Mouse (Mus musculus) kidney, postnatal 25 days (tissue): ENCODE measurements around the gene Ttc8.

Source experiments
- DNase-seq, 2 experiments: peaks; one replicate each; pipeline ENCODE4 v3.0.0; 2021; ENCODE audit warnings: mixed read lengths in 2 of 2

The Ttc8 gene

DNA sequence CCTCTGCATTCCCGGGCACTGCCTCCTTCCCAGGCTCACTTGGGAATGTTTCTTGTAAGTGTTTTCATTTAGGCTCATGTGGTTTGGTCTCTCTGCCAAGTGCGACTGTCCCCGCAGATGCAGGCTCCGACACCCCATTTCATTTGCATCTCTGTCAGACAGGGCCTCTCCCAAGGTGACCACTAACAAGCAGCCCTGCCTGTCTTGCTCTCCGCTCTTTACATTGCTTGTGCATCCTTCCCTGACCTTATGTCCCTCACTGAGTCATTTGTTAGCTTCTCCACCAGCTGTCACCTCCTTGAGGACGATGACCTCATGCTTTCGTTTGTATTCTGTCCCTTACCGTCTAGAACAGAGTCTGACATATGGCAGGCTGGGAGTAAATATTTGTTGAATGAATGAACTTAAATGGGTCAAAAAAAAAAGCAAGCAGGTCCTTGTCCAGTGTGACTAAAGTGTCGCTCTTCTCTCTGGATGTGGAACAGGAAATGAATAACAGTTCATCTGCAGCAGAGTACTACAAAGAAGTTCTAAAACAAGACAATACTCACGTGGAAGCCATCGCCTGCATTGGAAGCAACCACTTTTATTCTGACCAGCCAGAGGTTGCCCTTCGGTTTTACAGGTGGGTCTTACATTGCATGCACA lies 53.9 kb downstream of the Ttc8 start:
- no peak for DNase-seq

DNA sequence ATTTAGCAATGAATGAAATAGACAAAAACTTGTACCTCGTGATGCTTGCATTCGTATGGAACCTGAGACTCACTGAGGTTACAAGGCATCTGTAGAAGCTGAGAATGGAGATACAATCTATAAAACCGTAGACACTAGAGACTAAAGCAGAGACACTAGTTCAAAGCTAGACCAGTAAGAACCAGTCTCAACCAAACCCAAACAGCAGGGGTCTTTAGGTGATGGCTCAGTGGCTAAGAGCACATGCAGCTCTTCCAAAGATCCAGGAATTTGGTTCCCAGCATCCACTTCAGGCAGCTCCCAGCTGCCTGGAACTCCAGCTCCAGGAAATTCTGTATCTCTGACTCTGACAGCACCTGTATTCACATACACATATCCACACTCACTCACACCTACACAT lies 60.7 kb downstream of the Ttc8 start:
- DNase-seq = no peak

DNA sequence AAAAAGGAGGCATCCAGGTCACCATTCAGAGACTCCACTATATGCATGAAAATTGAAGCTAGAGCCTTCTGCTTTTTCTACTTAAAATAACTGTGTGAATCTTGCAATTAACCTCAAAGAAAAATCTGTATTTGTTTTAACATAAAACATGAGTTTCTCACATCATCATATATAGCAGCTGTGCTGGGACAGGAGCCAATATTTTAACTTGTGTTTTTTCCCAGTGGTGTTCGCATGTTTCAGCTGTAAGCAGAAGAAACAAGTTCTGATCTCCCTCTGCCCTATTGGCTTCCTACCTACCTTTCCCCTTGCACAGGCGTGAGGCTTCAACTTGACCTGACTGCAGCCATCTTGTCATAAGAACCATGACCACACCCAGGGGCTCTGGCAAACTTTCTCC lies 64.4 kb downstream of the Ttc8 start:
- no peak for DNase-seq

DNA sequence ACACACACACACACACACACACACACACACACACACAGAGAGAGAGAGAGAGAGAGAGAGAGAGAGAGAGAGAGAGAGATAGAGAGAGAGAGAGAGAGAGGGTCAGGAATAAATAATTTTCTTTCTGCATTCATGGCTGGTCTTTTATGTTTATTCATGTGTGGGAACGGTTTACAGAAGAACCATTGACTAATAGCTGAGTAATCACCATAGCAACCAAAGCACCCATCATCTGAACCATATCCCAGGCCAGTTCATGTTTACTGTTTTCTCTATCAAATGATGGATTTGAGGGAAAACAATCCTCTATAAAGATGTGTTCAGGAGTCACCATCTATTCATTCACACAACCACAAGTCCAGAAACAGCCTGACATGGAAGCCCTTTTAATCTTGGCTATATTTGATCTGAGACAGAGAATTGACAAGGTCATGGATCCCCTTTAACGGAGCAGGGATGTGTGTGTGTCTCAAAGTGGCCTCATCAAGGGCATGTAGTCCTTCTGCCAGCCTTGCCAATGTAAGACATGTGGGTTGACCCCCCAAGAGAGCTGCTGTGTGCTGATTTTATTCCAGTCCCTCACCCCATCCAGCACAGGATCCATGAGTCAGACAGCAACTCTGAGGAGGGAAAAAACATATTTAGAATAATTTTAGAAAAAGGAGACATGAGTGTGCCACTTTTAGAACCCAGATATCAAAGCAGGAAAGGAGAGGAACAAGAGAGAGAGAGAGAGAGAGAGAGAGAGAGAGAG lies 70.9 kb downstream of the Ttc8 start:
- no peak for DNase-seq

DNA sequence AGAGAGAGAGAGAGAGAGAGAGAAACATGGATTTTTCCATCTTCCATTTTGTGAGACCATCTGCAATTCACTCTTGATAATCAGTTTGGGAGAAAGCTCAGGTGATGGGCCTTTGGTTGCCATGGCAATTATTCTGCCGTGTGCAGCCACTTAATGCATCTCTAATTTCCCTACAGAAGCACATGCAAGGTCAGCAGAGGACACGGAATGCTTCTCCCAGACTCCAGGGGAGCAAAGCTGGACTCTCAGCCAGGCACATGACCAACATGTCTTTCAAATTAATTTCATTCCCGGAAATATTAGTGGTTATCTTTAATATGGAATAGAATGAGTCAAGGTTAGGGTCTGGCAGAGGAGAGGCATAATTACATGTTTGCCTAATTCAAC lies 71.4 kb downstream of the Ttc8 start:
- no peak for DNase-seq

DNA sequence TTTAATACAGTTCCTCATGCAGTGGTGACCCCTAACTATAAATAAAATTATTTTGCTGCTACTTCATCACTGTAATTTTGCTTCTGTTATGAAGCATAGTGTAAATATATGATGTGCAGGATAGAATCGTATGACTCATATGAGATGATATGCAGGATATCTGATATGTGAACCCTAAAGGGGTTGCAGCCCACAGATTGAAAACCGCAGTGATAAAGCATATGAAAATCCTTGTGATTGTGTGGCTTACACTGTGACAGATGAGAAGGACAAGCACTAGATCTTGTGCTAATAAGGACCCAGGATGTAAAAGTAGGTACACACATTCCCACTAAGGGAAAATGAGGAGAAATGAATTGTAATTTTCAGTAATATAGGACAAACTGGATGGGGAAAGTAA lies 73.4 kb downstream of the Ttc8 start:
- no peak for DNase-seq

DNA sequence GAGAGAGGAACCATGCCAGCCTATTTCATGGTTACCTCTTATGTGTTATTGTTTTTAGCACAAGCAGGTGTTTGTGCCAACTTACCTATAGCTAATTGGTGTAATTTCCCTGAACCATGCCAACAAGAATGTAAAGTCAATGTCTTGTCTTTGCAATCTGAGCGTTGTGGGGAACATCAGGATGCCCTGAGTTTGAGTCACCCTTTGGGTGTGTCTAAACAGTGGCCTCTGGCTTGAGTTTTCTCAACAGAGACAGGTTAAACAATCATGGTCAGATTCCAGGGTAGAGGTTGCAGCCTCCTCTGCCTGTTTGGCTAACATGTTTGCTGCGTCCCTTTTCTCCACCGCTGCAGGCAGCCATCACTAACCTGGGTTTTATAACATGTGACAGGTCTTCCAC lies 74.0 kb downstream of the Ttc8 start:
- no peak for DNase-seq

DNA sequence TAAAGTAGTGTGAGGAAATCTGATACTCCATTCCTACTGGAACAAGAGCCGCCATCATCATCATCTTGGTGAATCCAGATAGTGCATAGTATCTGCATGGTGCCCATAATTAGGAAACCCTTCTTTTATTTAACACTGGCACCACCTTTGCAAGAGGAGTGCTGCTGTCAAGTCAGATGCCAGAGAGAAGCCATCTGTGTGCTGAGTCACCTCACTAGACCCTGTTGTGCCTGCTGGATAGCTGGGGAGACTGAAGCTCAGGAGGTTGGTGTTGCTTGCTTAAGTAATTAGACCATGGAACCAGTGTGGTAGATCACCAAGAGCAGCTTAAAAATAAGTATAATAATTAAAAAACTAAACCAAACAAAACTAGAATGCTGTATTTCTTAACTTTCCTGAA lies 75.5 kb downstream of the Ttc8 start:
- DNase-seq = no peak

DNA sequence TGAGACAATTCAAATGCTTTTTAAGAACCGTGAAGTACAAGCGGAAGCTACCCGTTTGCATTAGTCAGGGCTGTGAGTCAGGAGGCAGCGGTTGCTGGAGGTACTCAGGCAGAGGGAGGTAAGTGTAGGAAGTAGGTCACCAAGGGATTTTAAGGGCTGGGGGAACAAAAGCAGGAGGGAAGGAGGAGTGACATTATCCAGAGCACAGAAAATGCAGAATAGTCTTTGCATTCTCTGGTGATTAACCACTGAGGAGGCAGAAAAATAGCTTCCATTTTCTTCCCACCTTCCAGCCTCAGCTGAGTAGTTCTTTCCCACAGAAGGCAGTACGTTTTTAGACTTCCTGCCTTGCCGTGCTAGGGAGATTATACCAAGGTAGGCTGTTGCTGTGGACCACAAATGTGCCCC lies 76.2 kb downstream of the Ttc8 start:
- DNase-seq = no peak

DNA sequence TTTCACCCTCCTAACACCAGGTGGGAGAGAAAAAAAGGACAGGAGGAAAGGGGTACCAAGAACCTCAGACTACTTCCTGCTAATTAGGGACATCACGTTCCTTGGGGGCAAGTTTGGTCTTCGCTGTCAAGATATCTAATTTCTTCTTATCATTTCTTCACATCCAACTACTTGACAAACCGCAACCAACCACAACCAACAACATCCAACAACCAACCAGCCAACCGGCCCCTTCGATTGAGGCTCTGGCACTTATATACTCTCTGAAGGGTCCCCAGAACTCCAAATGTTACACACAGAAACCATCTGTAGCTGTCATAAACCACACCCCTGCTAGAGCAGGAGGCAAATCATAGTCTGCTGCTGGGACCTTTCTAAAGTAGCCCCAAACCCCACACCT lies 76.7 kb downstream of the Ttc8 start:
- no peak for DNase-seq

DNA sequence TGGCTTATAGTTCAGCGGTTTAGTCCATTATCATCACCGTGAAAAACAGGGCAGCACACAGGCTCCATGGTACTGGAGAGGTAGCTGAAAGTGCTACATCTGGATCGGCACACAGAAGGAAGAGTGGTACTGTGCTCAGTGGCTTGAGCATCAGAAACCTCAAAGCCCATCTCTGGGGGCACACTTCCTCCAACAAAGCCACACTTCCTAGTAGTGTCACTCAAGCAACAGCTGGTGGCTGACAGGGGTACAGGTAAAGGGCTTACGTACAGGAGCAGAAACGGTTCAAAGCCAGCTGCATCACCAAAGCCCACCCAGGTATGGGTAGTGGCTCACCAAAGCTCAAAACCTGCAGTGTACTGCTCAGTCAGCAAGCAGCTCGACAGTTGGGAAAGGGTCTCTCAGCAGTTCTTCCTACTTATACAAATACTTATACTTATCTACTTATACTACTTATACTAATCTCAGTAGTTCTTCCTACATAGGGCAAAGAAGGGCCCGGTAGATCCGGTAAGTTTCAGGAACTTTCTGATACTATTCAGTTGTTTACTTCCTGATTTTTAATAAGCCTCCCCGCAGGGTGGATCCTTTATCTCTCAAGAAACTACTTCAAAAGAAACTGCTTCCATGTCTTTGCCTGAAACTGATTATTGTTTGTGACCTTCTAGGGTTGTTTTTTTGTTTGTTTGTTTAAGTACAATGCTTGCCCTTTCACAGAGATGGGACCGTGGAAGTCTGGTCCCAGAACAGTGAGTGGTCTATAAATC lies 78.5 kb downstream of the Ttc8 start:
- no peak for DNase-seq

DNA sequence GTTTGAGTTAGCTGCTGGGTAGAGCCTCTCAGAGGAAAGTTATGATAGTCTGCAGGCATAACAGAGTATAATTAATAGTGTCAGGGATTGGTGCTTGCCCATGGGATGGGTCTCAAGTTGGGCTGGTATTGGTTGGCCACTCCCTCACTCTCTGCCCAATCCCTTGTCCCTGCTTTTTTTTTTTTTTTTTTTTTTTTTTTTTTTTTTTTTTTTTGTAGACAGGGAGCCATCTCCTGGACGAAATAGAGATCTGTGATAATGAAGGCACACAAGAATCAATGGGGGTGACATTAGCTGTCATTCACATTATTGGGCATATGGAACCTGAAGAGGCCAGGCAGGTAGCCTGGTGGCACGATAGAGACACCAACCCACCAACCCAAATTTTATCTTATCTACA lies 79.9 kb downstream of the Ttc8 start:
- DNase-seq = no peak

DNA sequence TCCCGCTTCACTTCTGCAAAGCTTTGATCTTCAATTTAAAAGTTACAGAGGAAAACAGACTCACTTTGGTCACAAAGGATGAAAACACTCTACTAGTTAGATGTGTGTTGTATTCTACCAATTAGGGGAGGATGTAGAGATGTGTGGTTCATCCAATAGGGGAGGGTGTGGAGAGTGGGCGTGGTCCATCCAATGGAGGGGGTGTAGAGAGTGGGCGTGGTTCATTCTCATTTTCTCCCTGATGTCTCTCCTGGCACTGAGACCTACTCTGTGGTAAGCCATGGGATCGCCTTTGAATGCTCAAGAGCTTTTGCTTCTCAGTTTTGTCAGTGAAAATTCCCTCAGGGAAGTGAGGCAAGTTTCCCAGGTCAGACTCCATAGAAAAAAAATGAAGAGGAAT lies 82.7 kb downstream of the Ttc8 start:
- DNase-seq = no peak

DNA sequence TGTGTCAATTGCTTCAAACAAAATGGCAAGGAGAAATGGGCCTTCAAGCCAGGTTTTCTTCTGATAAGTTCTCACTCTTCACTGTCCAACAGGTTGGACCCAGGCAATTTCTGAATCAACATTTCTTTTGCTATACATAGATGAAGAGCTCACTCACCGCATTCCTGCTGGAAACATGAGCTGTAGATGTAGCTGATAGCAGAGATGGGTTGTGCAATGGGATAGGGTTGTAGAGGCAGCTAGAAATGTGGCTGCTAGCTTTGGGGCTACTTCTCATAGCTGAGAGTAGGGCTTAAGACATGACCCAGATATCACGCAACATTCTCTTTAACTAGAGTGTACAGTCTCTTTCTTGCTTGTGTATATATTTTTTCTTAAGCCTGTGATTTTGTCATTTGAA lies 84.4 kb downstream of the Ttc8 start:
- DNase-seq = no peak

DNA sequence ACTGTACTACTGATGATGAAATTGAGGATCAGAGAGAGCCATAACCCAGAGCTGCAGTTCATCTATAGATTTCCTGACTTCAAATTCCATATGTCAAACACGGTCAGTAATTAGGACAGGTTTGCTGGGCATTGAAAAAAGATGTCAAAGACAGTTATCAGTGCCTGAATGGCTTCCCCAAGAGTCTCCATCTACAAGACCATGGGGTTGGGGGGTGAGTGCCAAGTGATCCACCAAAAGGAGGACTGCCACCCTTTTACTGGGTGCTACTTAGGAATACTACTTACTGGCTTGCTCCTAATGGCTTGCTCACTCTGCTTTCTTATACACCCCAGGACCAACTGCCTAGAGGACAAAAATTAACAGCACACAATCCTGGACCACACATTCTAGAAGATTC lies 88.4 kb downstream of the Ttc8 start:
- DNase-seq = no peak

DNA sequence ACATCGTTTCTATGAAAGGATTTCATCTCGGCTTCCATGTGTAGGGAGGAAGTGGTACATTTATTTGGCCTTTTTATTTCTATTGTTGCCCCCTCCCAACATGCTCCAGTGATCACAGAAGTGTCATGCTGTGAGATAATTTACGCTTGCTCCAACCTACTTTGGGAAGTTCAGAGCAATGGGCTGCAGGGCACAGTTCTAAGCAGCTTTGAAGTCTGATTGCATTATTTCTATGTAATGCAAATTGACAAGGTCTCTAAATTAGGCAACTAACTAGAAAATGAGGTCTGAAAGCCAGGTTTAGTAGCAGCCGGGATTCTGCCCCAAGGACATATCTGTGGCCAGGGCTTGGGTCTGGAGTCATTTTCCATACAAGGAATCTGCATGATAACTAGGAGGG lies 89.1 kb downstream of the Ttc8 start:
- DNase-seq = no peak

DNA sequence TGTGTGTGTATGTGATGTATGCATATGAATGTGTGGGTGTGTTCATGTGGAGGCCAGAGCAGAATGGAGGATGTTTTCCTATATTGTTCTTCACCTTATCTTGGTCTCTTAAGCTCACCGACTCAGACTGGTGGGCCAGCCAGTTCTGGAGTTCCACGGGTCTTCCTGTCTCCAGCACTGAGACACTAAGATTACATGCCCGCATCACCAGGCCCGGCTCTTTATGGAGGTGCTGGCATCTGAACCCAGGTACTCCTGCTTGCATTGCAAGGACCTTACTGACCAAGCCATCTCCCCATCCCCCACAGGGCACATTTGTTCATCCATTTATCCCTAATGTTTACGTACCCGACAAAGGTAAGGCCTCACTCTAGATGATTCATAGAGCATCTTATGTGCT lies 89.7 kb downstream of the Ttc8 start:
- no peak for DNase-seq

DNA sequence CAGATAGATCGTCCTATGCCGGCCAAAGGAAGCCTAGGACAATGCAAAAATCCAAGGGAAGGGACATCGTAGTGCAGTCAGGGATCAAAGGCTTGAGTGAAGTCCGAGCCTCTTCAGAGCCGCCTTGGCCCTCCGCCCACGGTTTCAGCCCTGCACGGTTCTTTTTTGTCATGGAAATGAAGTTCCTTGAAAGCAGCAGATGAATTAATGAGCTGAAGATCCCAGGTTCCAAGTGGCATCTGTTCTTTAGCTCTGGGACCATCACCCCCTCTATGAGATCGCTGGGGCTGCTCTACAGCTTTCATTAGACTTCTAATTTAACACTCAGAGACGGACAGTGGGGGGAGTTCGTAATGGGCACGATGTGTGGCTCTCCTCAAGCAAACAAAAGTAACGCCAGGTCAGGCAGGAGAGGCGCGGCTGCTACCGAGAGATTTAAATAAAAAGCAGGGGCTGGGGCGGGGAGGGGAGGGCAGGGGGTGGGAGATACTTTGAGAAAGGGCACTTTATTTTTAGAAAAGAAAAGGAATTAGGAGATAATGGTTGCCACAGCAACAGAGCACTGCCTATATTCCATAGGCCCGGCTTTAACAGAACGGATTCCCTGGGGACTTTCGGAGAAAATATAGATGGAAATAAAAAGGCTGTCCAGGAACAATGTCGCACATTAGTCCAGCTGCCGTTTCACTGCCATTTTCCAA lies 90.9 kb downstream of the Ttc8 start:
- DNase-seq = no peak

DNA sequence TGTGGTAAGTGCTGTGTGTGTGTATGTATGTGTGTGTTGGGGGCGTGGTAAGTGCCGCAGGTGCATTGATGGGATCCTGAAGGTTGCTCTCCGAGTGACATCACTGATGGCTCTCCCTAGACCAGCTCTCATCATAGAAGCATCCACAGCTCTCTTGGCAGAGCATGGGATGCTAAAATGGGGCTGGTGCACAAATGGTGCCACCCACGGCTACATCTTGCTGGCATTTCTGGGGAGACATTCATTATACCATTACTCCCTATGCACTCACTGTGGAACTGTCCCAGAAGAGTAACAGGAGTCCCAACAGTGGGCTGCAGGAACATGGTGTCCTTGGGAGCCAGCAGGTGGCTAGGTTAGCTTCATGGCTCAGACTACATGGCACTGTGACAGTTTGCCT lies 95.5 kb downstream of the Ttc8 start:
- DNase-seq = no peak

DNA sequence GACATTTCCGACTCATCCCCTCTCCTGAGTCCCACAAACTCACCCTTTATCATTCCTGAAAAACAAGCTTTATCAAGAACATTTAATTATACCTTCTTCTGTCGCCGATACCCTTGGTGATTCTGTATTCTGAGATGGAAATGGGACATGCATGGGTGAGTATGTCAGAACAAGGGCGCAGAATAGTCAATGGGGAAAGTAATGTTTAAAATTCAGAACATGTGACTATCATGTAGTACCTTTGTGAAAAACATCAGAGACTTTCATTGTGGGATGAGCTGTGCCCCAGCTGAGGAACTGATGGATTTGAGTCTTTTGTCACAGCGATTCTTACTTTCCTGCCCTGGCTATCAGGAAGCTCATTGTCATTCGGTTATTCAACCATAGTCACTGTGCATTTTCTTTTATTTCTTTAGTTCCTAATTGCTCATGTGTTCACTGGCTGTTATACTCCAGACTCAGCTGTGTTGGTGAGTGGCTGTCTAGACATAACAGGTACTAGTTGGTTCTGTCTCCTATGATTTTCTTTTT lies 104.1 kb downstream of the Ttc8 start:
- DNase-seq = no peak

DNA sequence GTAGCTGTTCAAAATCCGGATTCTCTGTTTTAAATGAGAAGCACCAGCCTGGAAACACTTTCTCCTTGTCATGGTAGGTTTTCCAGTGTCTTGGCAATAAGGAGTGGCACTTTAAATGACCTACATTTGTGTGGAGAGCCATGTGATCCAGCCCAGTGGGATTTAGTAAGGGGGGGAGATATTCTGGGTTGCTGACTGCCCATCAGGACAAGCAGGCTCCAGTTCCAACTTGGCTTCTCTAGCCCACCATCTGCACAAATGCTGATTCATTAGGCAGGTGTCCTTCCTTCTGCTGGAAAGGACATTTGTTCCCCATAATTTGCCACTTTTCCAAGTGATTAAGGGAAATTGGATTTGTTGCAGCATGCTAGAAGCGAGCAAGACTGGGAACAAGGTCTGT lies 105.9 kb downstream of the Ttc8 start:
- no peak for DNase-seq

DNA sequence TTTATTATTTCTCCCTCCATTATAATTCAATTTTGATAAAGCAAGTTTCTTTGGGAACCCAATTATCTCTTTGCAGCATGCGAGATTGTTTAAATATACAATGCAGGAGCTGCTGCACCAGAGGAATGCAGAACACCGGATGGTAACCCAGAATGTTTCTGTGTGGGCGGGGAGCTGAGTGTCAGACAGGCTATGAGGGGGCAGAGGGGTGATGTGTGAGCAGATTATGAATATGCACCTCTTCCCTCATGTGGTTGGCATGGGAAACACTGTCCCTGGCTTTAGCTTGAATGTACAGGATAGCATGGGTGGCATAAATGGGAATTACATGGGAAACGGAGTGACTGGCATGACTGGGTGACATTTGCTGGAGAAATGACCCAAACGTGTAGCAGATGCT lies 108.3 kb downstream of the Ttc8 start:
- DNase-seq = no peak

DNA sequence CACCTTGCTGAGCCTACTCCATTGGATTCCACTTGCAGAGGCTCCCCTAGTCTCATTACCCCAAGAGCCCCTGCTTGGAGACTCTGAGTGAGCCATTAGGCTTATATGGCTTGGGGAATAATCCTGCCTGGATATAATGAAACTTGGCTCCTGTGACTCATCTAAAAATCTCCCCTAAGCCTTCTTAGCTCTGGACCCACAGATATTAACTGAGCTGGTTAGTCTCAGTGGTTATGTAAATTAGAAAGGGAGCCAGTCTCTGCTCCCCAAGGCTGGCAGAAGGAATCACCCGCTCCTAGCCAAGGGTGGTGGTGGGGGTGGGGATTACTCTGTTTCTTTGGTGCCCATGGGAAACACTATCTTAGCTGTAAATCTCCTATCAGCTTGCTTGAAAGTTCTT lies 109.6 kb downstream of the Ttc8 start:
- no peak for DNase-seq
